Mouse (Mus musculus) erythroblast, embryonic 14.5 days (primary cell): ENCODE results near the gene 2310057M21Rik. TPM values are rescaled to one million over a fixed set of nuclear protein-coding genes. Genes with fewer than 3 reads are reported as not detected.

Experiments used
- H3K27me3 ChIP-seq: 2 replicates; pipeline ENCODE4 v1.6.1; 2012; ENCODE audit warnings: inconsistent platforms; ENCODE audit not compliant: control insufficient read depth
- H3K36me3 ChIP-seq: 2 replicates; pipeline ENCODE4 v1.6.1; 2012; ENCODE audit warnings: mild to moderate bottlenecking, inconsistent platforms; ENCODE audit not compliant: control insufficient read depth
- H3K4me1 ChIP-seq: 2 replicates; pipeline ENCODE4 v1.6.1; 2012; ENCODE audit warnings: inconsistent platforms; ENCODE audit not compliant: control insufficient read depth
- H3K4me3 ChIP-seq: replicated peaks from 2 replicates; pipeline ENCODE3; 2012; ENCODE audit warnings: moderate library complexity, mild to moderate bottlenecking, inconsistent platforms
- H3K9me3 ChIP-seq: 2 replicates; pipeline ENCODE4 v1.6.1; 2012; ENCODE audit warnings: low read length, inconsistent platforms, mixed read lengths; ENCODE audit not compliant: control insufficient read depth
- GATA1 ChIP-seq: IDR thresholded peaks from 2 replicates; pipeline ENCODE4 v1.6.1; 2012; ENCODE audit warnings: low read length, inconsistent platforms, mixed read lengths
- TAL1 ChIP-seq: IDR thresholded peaks from 3 replicates; pipeline ENCODE4 v1.6.1; 2012; ENCODE audit warnings: low read length, inconsistent platforms, mixed read lengths
- polyA plus RNA-seq: library from polyadenylated mRNA; stranded (reverse); fragments of >175 nt; gene quantifications from 2 replicates; pipeline ENCODE4 v1.2.3, GENCODE M21; 2012

Gene 2310057M21Rik
- polyA plus RNA-seq, 1 experiment, result 1.8 TPM

- no peaks in the 10 kb centered on the region for H3K9me3 ChIP-seq
- no peaks in the 10 kb centered on the region for H3K4me1 ChIP-seq
- TF ChIP-seq GATA1 (no peak), TAL1 (no peak)
- no peaks in the 10 kb centered on the region for H3K27me3 ChIP-seq
- H3K36me3 ChIP-seq, result no peaks in the 10 kb centered on the region
- H3K4me3 ChIP-seq, result no peak within 1 kb of the TSS
These were observed 33.1 kb downstream of the 2310057M21Rik start, which contains the start of gene Fam24b for GRCm38 (mm10) chr7:131329416-131329815. TSS of gene Fam24b (minus strand) at chr7:131329516.

GRCm38 (mm10) chr7:131327054-131327453 lies 35.5 kb downstream of the 2310057M21Rik start:
- Histone ChIP-seq H3K4me1 (no peaks in the 10 kb centered on the region), H3K36me3 (no peaks in the 10 kb centered on the region), H3K27me3 (no peaks in the 10 kb centered on the region), H3K4me3 (no peak overlapping the region), H3K9me3 (no peaks in the 10 kb centered on the region)
- TF ChIP-seq TAL1, result no peak
- no peak for TF ChIP-seq GATA1

DNA sequence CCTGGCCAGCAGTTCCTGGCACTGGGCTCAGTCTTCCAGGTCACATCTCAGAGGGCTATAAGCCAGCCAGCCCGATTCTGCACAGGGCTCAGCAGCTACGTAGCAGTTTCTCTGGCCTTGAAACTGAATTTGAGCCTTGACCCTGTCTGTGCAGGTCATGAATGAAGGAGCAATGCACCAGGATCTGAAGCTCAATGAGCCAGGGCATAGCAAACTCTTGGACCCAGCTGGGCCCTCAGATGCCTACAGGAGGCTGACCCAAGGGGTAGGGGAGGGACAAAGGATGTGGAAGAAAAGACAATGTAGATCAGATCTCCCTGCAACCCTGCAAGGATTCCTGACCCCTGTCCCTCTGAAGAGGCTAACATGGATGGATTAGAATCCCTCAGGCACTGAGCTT lies 40.4 kb downstream of the 2310057M21Rik start, which contains the start of gene Cuzd1:
TSS of gene Cuzd1 (minus strand) at position 101 of the 400 bp plus-strand sequence.
- TF ChIP-seq TAL1 (no peak), GATA1 (no peak)
- Histone ChIP-seq H3K9me3 (no peaks in the 10 kb centered on the region), H3K4me1 (no peaks in the 10 kb centered on the region), H3K4me3 (no peak within 1 kb of the TSS), H3K36me3 (no peaks in the 10 kb centered on the region), H3K27me3 (no peaks in the 10 kb centered on the region)

- H3K9me3 ChIP-seq, result no peaks in the 10 kb centered on the region
- TF ChIP-seq GATA1, result no peak
- TF ChIP-seq TAL1, result no peak
- no peaks in the 10 kb centered on the region for H3K27me3 ChIP-seq
- H3K4me3 ChIP-seq, result no peak overlapping the region
- no peaks in the 10 kb centered on the region for H3K4me1 ChIP-seq
- H3K36me3 ChIP-seq, result no peaks in the 10 kb centered on the region
These were observed 44.2 kb downstream of the 2310057M21Rik start for GRCm38 (mm10) chr7:131318340-131318739.

- Histone ChIP-seq H3K4me1 (no peaks in the 10 kb centered on the region), H3K9me3 (no peaks in the 10 kb centered on the region), H3K4me3 (no peak overlapping the region), H3K36me3 (no peaks in the 10 kb centered on the region), H3K27me3 (no peaks in the 10 kb centered on the region)
- TF ChIP-seq GATA1, result no peak
- no peak for TF ChIP-seq TAL1
These were observed 45.0 kb downstream of the 2310057M21Rik start for GRCm38 (mm10) chr7:131317587-131317986.

DNA sequence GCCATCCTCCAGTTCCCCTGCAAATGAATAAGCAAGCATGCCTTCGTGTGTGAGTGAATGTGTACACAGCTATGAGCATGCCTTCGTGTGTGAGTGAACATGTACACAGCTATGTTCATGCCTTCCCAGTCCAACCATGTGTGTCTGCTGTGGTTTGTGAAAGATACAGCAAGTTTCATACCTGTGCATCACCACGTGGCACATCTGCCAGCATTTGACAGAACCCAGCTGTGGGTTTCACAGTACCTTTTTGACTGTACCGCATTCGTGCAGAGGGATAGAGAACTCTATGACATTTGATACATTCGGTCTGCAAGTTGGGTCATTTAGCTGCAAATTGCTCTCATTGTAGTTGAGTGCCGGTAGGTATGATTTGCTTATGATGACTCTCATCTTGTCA lies 48.1 kb downstream of the 2310057M21Rik start:
- Histone ChIP-seq H3K36me3 (no peaks in the 10 kb centered on the region), H3K4me1 (no peaks in the 10 kb centered on the region), H3K9me3 (no peaks in the 10 kb centered on the region), H3K27me3 (no peaks in the 10 kb centered on the region), H3K4me3 (no peak overlapping the region)
- TF ChIP-seq TAL1, result no peak
- no peak for TF ChIP-seq GATA1

GRCm38 (mm10) chr7:131306733-131307132 lies 55.8 kb downstream of the 2310057M21Rik start:
- Histone ChIP-seq H3K27me3 (no peaks in the 10 kb centered on the region), H3K9me3 (no peaks in the 10 kb centered on the region), H3K4me1 (no peaks in the 10 kb centered on the region), H3K4me3 (no peak overlapping the region), H3K36me3 (no peaks in the 10 kb centered on the region)
- TF ChIP-seq GATA1 (no peak), TAL1 (no peak)

GRCm38 (mm10) chr7:131303340-131303739 lies 59.2 kb downstream of the 2310057M21Rik start:
- H3K4me3 ChIP-seq, result no peak overlapping the region
- H3K4me1 ChIP-seq, result no peaks in the 10 kb centered on the region
- H3K9me3 ChIP-seq, result no peaks in the 10 kb centered on the region
- no peaks in the 10 kb centered on the region for H3K27me3 ChIP-seq
- TF ChIP-seq TAL1 (no peak), GATA1 (no peak)
- no peaks in the 10 kb centered on the region for H3K36me3 ChIP-seq

- Histone ChIP-seq H3K9me3 (no peaks in the 10 kb centered on the region), H3K4me1 (no peaks in the 10 kb centered on the region), H3K27me3 (no peaks in the 10 kb centered on the region), H3K36me3 (no peaks in the 10 kb centered on the region), H3K4me3 (no peak overlapping the region)
- TF ChIP-seq TAL1 (no peak), GATA1 (no peak)
These were observed 65.4 kb downstream of the 2310057M21Rik start for GRCm38 (mm10) chr7:131297151-131297550.

Other genes with a start within 250 kb of the 2310057M21Rik start
- gene 4933402N03Rik, start 216.4 kb downstream of the 2310057M21Rik start, polyA plus RNA-seq, result not detected in 2 replicates
- gene 5430419D17Rik, start 188.4 kb downstream of the 2310057M21Rik start, polyA plus RNA-seq, result not detected in 2 replicates
- gene Cuzd1, start 40.5 kb downstream of the 2310057M21Rik start, polyA plus RNA-seq, result not detected in 2 replicates
- gene Fam24b, start 33.2 kb downstream of the 2310057M21Rik start, polyA plus RNA-seq, result not detected in 2 replicates
- gene Fam24a, start 28.9 kb downstream of the 2310057M21Rik start, polyA plus RNA-seq, result not detected in 2 replicates
- gene Pstk, start 8.4 kb upstream of the 2310057M21Rik start, polyA plus RNA-seq, result 1.7 and 2.4 TPM in 2 replicates
- 1.7 and 2.3 TPM in 2 replicates for gene Ikzf5, start 47.8 kb upstream of the 2310057M21Rik start, polyA plus RNA-seq
- gene Acadsb, start 47.8 kb upstream of the 2310057M21Rik start, polyA plus RNA-seq, result 0.08 and 0.17 TPM in 2 replicates
- not detected in 2 replicates for gene Hmx3, start 180.1 kb upstream of the 2310057M21Rik start, polyA plus RNA-seq
- gene Hmx2, start 186.0 kb upstream of the 2310057M21Rik start, polyA plus RNA-seq, result not detected in 2 replicates
- 3.2 and 4.1 TPM in 2 replicates for gene Bub3, start 197.5 kb upstream of the 2310057M21Rik start, polyA plus RNA-seq